Mouse (Mus musculus) ES-E14 (cell line): ENCODE results near the gene Prdx1.

Experiments used
- CHD2 ChIP-seq: IDR thresholded peaks from 2 replicates; pipeline ENCODE4 v1.6.1; 2014; ENCODE audit warnings: mild to moderate bottlenecking, low read depth, low read length, inconsistent platforms
- HCFC1 ChIP-seq: IDR thresholded peaks from 2 replicates; pipeline ENCODE4 v1.6.1; 2012; ENCODE audit warnings: low read length, inconsistent platforms, borderline replicate concordance; ENCODE audit not compliant: insufficient read depth
- MAFK ChIP-seq: IDR thresholded peaks from 2 replicates; pipeline ENCODE4 v1.6.1; 2014; ENCODE audit warnings: mild to moderate bottlenecking, low read depth, low read length, inconsistent platforms; ENCODE audit not compliant: insufficient read depth
- ZC3H11A ChIP-seq: IDR thresholded peaks from 2 replicates; pipeline ENCODE4 v1.6.1; 2012; ENCODE audit warnings: low read depth, mild to moderate bottlenecking, inconsistent platforms, low read length, borderline replicate concordance
- ZNF384 ChIP-seq: IDR thresholded peaks from 2 replicates; pipeline ENCODE4 v1.6.1; 2012; ENCODE audit warnings: low read depth, low read length, inconsistent platforms

- TF ChIP-seq CHD2: no peak
- TF ChIP-seq MAFK: no peak
- no peak for TF ChIP-seq ZNF384
- no peak for TF ChIP-seq HCFC1
- TF ChIP-seq ZC3H11A: no peak
Observed at GRCm38 (mm10) chr4:116683957-116684356, 1.4 kb upstream of the Prdx1 start.
